Mouse (Mus musculus): ENCODE results near the gene Pip5k1b. TPM values are rescaled to one million over a fixed set of nuclear protein-coding genes. Genes with fewer than 3 reads are reported as not detected.

Pip5k1b gene
- polyA plus RNA-seq, 1 experiment from 2014 or later: 18.2 TPM

DNA sequence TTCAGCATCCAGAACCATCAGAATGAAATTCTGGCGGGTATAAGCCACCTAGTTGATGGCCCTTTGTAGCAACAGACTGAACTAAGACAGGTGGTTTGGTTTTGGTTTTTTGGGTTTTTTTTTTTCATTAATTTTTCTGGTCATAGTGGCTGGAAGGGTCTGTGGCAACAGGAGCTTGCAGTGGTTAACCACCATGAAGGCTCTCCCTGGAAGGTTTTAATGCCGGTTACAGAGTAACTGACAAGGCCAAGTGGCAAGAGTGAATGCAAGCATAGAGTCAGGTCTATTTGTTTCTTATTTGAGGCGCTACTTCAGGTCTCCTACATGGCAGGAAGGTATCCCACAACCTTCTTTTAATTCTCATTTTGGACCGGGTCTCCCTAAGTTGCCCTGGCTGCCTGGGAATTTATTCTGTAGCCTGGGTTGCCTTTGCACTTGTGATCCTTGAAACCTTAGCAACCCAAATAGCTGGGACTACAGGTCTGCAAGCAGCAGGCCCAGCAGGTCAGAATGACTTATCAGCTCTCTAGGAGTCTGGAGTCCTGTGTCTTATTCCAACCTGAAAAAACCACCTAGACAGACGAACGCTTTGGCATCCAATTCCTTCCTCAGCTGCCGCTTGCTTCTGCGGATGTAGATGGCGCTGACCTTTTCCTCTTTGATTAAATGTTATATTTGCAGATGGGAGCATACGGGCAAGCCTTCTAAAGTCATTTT is 14.6 kb downstream of the Pip5k1b start:
- H3K4me2 ChIP-seq (replicated peaks): no peak overlapping the region
- no peaks in the 10 kb centered on the region for H3K36me3 ChIP-seq
- no peaks in the 10 kb centered on the region for H3K9me3 ChIP-seq
- no peak overlapping the region for H3K4me3 ChIP-seq (replicated peaks)
- ATAC-seq: no peak
- no peak overlapping the region for H3K9ac ChIP-seq
- H3K27me3 ChIP-seq (replicated peaks): no peaks in the 10 kb centered on the region
- H3K4me1 ChIP-seq (replicated peaks): no peaks in the 10 kb centered on the region
- H3K27ac ChIP-seq: no peak overlapping the region
- 85% methylated on average over 10 of the region's 10 CpGs for WGBS

DNA sequence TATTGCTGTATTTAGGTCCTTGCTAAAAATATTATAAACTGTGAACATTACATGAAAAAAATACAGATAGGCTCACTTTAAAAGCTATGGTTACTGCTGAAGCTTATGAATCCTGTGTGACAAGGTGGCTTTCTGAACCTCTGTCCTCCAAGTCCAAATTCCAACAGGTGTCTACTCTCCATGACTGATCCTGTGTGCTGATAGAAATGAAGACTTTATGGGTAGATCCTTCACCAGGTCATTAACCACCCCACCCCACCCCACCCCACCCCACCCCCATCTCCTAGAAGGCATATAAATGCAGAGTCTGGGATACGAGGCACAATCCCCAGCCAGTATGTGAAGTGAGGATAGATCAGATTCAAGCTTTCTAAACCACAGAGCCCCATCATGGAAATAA is 16.6 kb downstream of the Pip5k1b start:
- no peaks in the 10 kb centered on the region for H3K27me3 ChIP-seq (replicated peaks)
- no peak overlapping the region for H3K9ac ChIP-seq
- H3K27ac ChIP-seq: no peak overlapping the region
- no peaks in the 10 kb centered on the region for H3K36me3 ChIP-seq
- no peak overlapping the region for H3K4me2 ChIP-seq (replicated peaks)
- H3K4me3 ChIP-seq (replicated peaks): no peak overlapping the region
- H3K4me1 ChIP-seq (replicated peaks): no peaks in the 10 kb centered on the region
- H3K9me3 ChIP-seq: no peaks in the 10 kb centered on the region
- peak; percentile 77 for ATAC-seq
- WGBS: 61% methylated on average over 1 of the region's 1 CpGs

DNA sequence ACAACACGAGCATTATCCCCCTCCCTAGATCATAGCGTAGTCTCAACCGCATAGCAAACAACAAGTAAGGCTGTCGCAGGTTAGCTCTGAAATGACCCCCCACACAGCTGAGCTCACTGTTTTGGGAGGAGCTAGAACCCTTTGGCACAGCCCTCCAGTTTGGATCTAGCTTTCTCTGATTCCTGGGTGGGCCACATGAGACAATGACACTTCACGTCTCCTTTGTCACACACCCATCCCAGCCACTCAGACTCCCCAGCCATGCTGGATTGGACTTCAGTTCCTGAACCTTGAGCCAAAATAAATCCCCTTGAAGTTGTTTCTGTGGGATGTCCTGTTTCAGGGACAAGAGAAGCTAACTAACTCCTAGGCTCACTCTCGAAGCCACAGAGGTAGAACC is 17.5 kb downstream of the Pip5k1b start:
- Histone ChIP-seq H3K4me2 (replicated peaks) (no peak overlapping the region), H3K9ac (no peak overlapping the region), H3K36me3 (no peaks in the 10 kb centered on the region), H3K4me3 (replicated peaks) (no peak overlapping the region), H3K9me3 (no peaks in the 10 kb centered on the region), H3K27me3 (replicated peaks) (no peaks in the 10 kb centered on the region), H3K4me1 (replicated peaks) (no peaks in the 10 kb centered on the region), H3K27ac (no peak overlapping the region)
- WGBS: 82% methylated on average over 6 of the region's 6 CpGs
- no peak for ATAC-seq

DNA sequence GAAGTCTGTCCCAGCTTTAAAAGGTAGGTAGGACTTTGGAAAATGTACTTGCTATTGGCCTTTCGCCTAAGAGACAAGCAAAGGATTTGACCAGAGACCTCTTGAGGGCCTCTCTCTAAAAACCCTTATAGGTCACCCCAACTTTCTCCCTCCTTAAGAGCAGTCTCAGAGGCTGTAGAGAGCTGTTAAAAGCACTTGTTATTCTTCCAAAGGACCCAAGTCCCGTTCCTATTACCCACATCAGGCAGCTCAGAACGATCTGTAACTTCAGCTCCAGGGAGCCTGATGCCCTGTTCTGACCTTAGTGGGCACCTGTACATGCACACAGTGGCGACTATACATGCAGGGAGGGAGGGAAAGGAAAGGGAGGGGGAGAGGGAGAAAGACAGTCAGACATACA is 18.0 kb downstream of the Pip5k1b start:
- H3K36me3 ChIP-seq: no peaks in the 10 kb centered on the region
- no peak for ATAC-seq
- no peaks in the 10 kb centered on the region for H3K9me3 ChIP-seq
- H3K4me1 ChIP-seq (replicated peaks): no peaks in the 10 kb centered on the region
- H3K4me2 ChIP-seq (replicated peaks): no peak overlapping the region
- WGBS: 69% methylated on average over 4 of the region's 4 CpGs
- no peak overlapping the region for H3K27ac ChIP-seq
- H3K9ac ChIP-seq: no peak overlapping the region
- H3K4me3 ChIP-seq (replicated peaks): no peak overlapping the region
- no peaks in the 10 kb centered on the region for H3K27me3 ChIP-seq (replicated peaks)

DNA sequence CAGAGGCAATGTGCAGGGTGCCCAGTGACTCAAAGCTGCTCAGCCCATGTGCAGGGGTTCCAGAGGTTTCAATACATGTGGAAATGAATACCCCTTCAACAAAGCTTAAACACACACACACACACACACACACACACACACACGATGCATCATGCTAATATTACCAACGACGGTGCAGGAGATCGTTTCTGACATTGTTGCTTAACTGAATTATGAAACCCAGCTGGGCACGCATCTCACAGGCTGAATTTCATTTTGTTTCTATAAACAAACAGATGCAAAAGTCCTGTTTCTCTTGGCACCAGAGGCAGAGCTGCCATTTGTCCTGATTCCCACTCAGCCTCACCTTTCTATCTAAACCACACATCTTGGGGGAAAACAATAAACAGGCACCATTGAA is 18.8 kb downstream of the Pip5k1b start:
- Histone ChIP-seq H3K4me3 (replicated peaks) (no peak overlapping the region), H3K27me3 (replicated peaks) (no peaks in the 10 kb centered on the region), H3K9me3 (no peaks in the 10 kb centered on the region), H3K4me1 (replicated peaks) (no peaks in the 10 kb centered on the region), H3K9ac (no peak overlapping the region), H3K36me3 (no peaks in the 10 kb centered on the region), H3K27ac (no peak overlapping the region), H3K4me2 (replicated peaks) (no peak overlapping the region)
- no peak for ATAC-seq
- 63% methylated on average over 5 of the region's 5 CpGs for WGBS

DNA sequence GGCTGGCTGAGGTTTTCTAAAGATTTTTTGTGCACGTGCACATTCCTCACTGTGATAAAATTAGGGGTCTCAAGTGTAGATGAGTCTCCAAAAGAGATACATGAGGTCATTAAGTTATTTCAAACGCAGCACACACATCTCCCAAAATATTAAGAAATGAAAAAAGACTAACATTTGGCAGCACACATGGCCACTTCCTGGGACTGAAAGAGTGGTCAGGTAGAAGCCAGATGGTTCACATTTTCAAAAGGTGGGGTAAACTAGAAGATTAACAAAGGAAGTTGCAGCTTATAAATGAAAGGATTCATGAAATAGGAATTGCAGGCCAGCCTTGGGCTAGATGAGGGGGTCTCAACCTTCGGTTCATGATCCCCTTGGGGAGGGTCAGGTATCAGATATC is 19.4 kb downstream of the Pip5k1b start:
- Histone ChIP-seq H3K9ac (no peak overlapping the region), H3K27me3 (replicated peaks) (no peaks in the 10 kb centered on the region), H3K4me1 (replicated peaks) (no peaks in the 10 kb centered on the region), H3K27ac (no peak overlapping the region), H3K4me2 (replicated peaks) (no peak overlapping the region), H3K36me3 (no peaks in the 10 kb centered on the region), H3K9me3 (no peaks in the 10 kb centered on the region), H3K4me3 (replicated peaks) (no peak overlapping the region)
- 81% methylated on average over 3 of the region's 3 CpGs for WGBS
- ATAC-seq: no peak

DNA sequence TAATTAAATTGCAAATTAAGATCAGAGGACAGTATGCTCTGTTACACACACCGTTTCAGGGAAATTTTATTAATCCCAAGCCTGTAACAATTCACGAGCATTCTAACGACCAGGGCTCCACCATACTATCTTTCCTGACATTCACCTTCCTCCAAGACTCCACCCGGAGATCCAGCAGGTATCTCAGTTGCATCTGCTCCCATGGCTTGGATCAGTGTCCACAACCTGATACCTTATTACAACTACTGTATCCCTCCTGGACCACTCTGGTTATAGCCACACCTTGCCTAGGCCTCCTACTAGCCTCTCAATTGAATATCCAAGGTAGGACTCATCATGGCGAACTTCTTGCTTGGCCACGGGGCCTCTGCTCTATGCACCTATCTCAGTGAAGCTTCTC is 20.5 kb downstream of the Pip5k1b start:
- peak; percentile 14; the same call in 1 of the 2 replicates for ATAC-seq

DNA sequence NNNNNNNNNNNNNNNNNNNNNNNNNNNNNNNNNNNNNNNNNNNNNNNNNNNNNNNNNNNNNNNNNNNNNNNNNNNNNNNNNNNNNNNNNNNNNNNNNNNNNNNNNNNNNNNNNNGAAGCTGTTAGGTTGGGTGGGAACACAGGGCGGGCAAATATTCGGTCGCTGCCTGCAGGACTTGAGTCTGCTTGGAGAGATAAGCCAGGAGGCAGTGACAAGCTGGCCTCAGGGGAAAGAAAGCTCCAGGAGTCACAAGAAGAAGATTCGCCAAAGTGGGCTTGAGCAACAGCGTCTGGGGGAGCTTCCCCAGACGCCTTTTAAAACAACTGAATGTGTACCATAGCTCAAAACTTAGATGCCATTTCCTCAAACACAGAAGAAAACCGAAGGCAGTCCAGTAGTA is 20.9 kb downstream of the Pip5k1b start:
- H3K9ac ChIP-seq: no peak overlapping the region
- ATAC-seq: peak; percentile 64; the same call in 1 of the 2 replicates
- H3K9me3 ChIP-seq: no peaks in the 10 kb centered on the region
- H3K36me3 ChIP-seq: no peaks in the 10 kb centered on the region
- no peak overlapping the region for H3K4me2 ChIP-seq (replicated peaks)
- 0 out of 2 replicates have a peak overlapping the region, but pooled peaks have one; percentile 22 for H3K27ac ChIP-seq
- H3K4me1 ChIP-seq (replicated peaks): no peaks in the 10 kb centered on the region
- no peaks in the 10 kb centered on the region for H3K27me3 ChIP-seq (replicated peaks)
- 55% methylated on average over 7 of the region's 7 CpGs for WGBS
- no peak overlapping the region for H3K4me3 ChIP-seq (replicated peaks)

More for the DNA sequence above, 20.5 kb downstream of the Pip5k1b start:
- Histone ChIP-seq H3K4me1 (replicated peaks) (no peaks in the 10 kb centered on the region), H3K27me3 (replicated peaks) (no peaks in the 10 kb centered on the region), H3K27ac (0 out of 2 replicates have a peak overlapping the region, but pooled peaks have one; percentile 22), H3K4me2 (replicated peaks) (no peak overlapping the region), H3K4me3 (replicated peaks) (no peak overlapping the region), H3K36me3 (no peaks in the 10 kb centered on the region), H3K9me3 (no peaks in the 10 kb centered on the region), H3K9ac (no peak overlapping the region)
- 80% methylated on average over 6 of the region's 6 CpGs for WGBS

DNA sequence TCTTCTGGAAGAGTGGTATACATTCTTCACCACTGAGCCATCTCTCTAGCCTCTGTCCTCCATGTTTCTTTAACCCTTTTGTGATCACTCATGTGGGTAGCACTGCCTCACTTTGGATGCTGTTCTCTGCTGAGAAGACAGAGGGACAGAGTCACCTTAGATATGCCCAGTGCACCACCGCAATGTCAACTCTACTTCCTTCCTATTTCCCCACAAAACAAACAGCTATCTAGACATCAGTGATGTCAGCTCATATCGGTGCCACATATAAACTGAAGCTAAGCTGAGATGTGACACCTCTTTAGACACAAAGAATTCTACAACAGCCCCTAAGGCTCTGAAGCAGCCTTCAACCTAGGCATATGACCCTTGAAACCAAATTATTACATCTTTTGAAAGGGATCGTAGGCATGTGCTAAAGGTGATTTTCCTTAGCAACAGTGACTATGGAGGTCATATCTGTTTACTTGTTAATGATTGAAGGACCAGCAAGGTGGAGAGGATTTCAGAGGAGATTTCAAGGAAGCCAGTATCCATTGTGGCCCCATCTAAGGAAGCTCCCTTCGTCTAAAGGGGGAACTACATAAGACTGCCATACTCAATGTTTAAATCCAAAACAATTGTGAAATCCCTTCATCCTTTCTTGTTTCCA is 26.6 kb downstream of the Pip5k1b start:
- Histone ChIP-seq H3K27ac (peak overlapping the region; percentile 72), H3K9ac (no peak overlapping the region), H3K4me2 (replicated peaks) (0 out of 2 replicates have a peak overlapping the region, but pooled peaks have one; percentile 4), H3K27me3 (replicated peaks) (no peaks in the 10 kb centered on the region), H3K4me1 (replicated peaks) (peaks cover 8% of the 10 kb centered on the region; the same call in 1 of the 2 replicates), H3K4me3 (replicated peaks) (no peak overlapping the region), H3K9me3 (no peaks in the 10 kb centered on the region), H3K36me3 (no peaks in the 10 kb centered on the region)
- ATAC-seq: peak; percentile 72
- 64% methylated on average over 4 of the region's 4 CpGs for WGBS

DNA sequence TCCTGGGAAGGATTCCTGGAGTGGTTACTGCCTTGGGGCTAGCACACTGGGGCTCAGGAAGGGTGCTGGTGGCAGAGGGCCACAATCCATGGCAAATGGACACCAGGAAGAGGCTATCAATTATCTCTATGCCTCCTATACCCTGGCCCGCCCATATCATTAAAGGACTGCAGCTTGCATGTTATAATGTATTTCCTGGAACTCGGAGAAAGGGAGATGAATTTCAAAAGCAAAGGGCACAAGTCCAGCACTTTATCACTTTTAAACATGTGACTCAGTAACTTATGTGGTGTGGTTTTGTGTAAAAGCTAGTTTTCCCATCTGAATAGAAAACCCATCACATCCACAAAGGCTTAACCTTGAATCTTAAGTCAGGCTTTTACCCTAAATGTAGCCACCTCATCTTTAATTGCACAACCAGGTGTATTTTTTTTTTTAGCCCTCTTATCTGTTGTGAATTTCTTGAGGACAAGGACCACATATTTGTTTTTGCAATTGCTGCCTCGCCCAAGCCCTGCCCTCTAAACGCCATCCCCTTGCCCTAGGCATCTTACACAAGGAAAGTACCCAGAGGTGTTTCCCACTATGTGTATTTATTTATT is 27.4 kb downstream of the Pip5k1b start:
- ATAC-seq: peak; percentile 67
- Histone ChIP-seq H3K9ac (no peak overlapping the region), H3K36me3 (no peaks in the 10 kb centered on the region), H3K4me3 (replicated peaks) (no peak overlapping the region), H3K9me3 (no peaks in the 10 kb centered on the region), H3K27ac (peak overlapping the region; percentile 74), H3K4me1 (replicated peaks) (peaks cover 12% of the 10 kb centered on the region; the same call in 1 of the 2 replicates), H3K4me2 (replicated peaks) (0 out of 2 replicates have a peak overlapping the region, but pooled peaks have one; percentile 4), H3K27me3 (replicated peaks) (no peaks in the 10 kb centered on the region)
- WGBS: 51% methylated on average over 4 of the region's 4 CpGs

DNA sequence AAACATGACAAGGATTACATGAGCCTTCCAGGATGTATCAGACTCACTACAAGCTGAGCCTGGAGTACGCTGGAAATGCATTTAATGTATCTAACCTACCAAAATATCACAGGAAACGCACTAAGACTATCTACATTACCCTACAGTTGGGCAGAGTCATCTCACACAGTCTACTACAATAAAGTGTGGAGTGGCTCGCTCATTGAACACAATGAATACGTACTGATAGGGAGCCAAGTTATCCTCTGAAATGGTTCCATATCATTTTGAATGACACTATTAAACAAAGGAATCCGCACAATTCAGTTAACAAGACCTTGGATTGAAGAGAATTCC is 28.1 kb downstream of the Pip5k1b start:
- 82% methylated on average over 5 of the region's 5 CpGs for WGBS

DNA sequence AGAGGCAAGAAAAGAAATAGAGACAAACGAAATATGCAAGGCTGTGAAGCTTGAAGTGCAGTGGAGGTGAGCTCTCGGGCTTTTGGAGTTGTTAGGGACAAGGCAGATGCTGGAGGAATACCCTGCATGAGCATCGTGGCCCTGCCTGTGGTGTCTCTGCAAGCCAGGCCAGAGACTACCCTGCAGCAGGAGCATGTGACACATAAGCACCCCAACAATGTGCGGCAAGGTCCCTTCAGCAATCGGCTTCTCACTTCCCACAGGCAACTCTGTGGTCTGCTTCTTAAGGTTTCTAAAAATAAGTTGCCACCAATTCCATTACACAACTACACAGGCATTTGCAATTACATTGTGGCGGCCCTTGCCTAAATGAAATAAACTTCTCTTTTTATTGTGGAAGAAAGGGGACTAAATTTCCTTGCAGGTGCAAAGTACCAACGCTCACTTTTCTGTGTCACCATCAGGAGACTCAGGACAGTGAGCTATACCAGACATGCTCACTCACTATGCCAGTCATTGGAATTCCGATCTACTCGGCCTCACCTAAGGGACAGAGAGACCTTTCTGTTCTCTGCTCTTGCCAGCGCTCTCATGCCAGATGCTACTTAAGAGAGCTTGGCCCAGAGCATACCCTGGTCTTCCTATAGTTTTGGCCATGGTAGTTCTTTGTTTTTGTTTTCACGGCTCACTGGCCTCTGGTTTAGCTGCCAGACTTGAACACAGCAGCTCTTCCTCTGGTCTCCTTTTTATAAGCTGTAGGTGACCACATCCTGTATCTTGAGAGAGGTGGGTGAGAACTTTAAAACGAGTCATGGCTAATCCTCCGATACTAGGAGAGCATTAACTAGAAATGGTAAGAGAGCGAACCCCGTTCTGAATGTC is 28.7 kb downstream of the Pip5k1b start:
- no peaks in the 10 kb centered on the region for H3K36me3 ChIP-seq
- peaks cover 12% of the 10 kb centered on the region for H3K4me1 ChIP-seq (replicated peaks)
- 78% methylated on average over 15 of the region's 15 CpGs for WGBS
- H3K27ac ChIP-seq: no peak overlapping the region
- no peaks in the 10 kb centered on the region for H3K27me3 ChIP-seq (replicated peaks)
- ATAC-seq: no peak
- H3K9ac ChIP-seq: no peak overlapping the region
- H3K4me2 ChIP-seq (replicated peaks): no peak overlapping the region
- no peaks in the 10 kb centered on the region for H3K9me3 ChIP-seq
- no peak overlapping the region for H3K4me3 ChIP-seq (replicated peaks)

More for the DNA sequence above, 28.1 kb downstream of the Pip5k1b start:
- no peaks in the 10 kb centered on the region for H3K27me3 ChIP-seq (replicated peaks)
- no peak overlapping the region for H3K4me2 ChIP-seq (replicated peaks)
- no peak for ATAC-seq
- peak overlapping the region; percentile 74; the same call in 1 of the 2 replicates for H3K27ac ChIP-seq
- H3K4me1 ChIP-seq (replicated peaks): peaks cover 12% of the 10 kb centered on the region; the same call in 1 of the 2 replicates
- no peaks in the 10 kb centered on the region for H3K9me3 ChIP-seq
- H3K36me3 ChIP-seq: no peaks in the 10 kb centered on the region
- no peak overlapping the region for H3K9ac ChIP-seq
- H3K4me3 ChIP-seq (replicated peaks): no peak overlapping the region

Measured in intestine, embryonic 15.5 days (tissue).